Mouse (Mus musculus) neutrophil, adult 5-6 weeks (primary cell): Measurements from ENCODE around the gene Serpina1c. TPM values are rescaled to one million over a fixed set of nuclear protein-coding genes. Genes with fewer than 3 reads are reported as not detected.
"Not testable (repeated sequence)": the region's sequence is repeated elsewhere in the genome, so short reads cannot be mapped to it uniquely, and the experiment has no call there.

Experiments used
- ATAC-seq: fragments of 151-379, 151-347 bp; 2 replicates; pipeline ENCODE4 v1.8.0; 2017; ENCODE audit warnings: mild to moderate bottlenecking, moderate TSS enrichment; ENCODE audit not compliant: insufficient number of reproducible peaks, poor library complexity, low FRiP score, severe bottlenecking; ENCODE audit errors: extremely low read depth
- total RNA-seq: library from RNA; stranded (forward); fragments of 200-1000 nt; gene quantifications from 2 replicates; pipeline ENCODE4 v1.2.3, GENCODE M21; 2017

The Serpina1c gene
- not detected in 2 replicates for total RNA-seq

DNA sequence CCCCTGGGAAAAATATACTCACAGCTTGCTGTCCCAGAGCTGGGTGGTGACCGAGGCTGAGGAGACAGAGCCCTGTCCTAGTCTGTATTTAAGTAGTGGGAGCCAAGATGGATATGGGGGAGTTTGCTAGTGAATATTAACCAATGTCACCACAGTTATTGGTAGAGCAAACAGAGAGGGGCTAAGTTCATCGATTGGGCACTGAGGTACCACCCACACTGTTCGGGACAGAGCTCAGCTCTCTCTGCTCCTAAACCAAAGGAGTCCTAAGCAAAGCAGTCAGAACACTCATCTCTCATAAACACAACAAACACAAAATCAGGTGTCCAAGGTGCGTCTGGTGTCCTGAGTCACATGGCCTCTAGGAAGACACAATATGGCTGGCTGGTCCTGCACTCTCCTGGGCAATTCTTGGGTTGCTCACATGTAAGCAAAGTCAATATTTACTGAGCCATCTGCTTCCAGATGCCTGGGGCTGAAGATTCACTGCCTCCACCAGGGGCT, at the start of gene Serpina1c:
Gene Serpina1c, minus strand, starts transcription at position 51 of the 504 bp plus-strand sequence.
- ATAC-seq = not testable (repeated sequence)

DNA sequence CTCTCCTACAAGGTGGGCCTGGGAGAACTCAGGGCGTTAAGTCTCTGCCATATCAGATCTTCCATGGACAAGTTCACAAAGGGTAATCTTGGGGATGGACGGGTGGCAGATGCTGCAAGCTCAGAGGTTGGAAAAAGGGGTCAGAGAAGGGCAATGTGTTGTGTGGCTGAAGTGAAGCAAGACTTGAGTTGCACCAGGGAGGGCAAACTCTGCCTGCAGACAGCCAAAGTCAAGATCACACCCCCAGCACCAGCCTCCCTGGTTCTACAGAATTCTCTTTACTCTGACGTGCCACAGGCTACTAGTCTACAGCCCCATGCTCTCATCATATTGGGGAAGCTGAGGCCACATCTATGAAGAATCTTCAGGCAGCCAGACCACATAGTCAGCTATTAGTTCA, 48.3 kb upstream of the Serpina1c start:
- ATAC-seq = not testable (repeated sequence)

DNA sequence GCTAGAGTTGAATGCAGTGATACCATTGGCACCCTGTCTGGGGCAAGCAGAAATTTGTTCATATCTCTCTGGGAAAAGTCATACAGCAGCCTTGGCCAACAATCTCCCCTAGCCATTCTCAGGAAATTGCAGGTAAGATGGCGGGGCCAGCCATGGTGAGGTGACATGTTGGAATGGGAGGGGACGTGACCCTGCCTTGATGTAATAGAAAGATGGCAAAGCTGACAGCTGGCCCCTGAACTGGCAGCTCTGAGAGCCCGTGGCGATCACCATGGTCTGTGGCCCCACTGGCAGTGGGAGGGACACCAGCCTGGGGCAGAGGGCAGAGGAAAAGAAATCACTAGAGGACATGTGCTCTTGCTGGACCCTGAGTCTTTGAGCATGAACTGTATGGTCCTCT, 41.6 kb upstream of the Serpina1c start:
- ATAC-seq = no peak

DNA sequence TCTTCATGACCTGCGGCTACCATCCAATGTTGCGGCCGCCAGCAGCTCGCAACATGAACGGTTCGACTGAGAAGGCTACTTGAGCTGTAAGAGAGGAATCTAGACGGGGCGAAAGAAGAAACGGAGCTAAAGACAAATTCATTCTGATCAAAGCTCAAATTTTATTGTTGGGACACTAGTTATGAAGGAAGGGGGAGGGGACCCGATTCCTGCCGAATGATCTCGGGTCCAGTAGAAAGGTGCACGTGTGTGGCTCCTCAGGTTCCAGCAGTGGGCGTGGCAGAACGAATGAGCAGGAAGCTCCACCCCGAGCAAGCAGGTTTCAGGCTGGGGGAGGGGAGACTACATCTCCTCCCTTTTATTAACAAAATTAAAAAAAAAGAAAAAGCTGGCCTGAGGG, 4.5 kb upstream of the Serpina1c start:
- ATAC-seq = not testable (repeated sequence)

DNA sequence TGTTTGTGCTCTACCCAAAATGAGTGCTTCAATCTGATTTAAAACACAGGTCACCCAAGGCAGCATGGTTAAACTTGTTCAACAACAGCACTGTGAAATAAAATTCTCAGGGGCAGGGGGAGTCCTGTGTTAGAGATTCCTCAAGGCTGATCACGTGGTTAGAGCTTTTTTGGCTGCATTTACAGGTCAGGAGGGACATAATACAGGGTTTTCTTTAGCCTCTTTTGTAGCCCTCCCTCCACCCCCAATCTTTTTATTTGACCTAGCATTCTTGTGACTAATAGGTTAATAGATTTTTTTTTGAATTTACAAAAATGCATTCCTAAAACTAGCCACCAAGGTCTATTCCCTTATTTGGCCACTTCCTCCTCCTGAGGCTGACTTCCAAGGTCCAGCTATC, 3.1 kb upstream of the Serpina1c start:
- not testable (repeated sequence) for ATAC-seq

DNA sequence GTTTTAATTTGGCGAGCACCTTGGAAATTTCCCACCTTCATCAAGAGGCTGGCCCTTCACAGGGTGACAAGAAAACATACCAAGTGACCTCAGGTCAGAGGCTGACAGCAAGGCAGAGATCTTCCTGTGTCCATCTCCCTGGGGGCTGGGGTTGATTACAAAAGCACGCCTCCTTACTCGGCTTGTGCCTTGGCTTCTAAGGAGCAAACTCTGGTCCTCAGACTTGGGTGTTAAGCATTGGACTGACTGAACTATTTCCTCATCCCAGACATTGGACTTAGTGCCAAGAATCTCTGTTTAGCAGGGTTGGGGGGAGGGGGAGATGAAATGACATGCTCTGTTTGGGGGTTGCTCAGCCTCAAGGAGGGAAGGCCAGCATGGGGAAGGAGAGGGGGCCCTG, 2.8 kb downstream of the Serpina1c start:
- not testable (repeated sequence) for ATAC-seq

DNA sequence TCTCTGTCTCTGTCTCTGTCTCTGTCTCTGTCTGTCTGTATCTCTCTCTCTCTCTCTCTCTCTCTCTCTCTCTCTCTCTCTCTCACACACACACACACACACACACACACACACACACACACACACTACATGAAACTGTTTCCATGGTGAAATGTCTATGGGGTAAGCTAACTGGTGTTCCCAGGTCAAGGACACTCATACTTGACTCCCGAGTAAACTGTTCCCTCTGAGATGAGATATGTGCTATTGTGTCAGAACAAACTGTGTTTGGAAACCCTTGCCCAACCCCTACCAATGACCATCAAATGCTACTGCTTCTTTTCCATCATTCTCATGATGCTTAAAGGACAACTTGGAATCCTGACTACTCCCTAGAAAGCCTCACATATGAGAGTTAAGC, 37.8 kb downstream of the Serpina1c start:
- ATAC-seq = not testable (repeated sequence)

DNA sequence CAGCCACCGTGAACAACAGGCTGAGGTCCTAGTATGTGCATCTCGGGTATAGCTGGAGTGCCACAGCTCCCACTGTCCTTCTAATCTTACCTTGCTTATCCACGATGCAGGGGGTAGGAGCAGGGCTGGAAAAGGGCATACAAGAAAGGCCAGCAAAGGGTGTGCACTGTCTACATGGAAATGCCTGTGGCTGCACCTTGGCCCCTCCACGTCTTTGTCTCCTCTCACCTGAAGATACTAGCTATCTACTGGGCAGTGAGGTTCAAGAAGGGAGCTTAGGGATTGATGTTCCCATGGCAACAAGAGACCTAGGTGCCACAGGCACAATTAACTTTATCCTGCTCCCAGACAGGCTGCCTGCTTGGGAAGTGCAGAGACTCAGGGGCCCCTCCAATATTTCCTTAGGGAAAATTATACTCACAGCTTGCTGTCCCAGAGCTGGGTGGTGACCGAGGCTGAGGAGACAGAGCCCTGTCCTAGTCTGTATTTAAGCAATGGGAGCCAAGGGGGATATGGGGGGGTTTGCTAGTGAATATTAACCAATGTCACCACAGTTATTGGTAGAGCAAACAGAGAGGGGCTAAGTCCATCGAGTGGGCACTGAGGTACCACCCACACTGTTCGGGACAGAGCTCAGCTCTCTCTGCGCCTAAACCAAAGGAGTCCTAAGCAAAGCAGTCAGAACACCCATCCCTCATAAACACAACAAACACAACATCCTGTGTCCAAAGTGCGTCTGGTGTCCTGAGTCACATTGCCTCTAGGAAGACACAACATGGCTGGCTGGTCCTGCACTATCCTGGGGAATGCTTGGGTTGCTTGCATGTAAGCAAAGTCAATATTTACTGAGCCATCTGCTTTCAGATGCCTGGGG, 41.3 kb downstream of the Serpina1c start, which contains the start of gene Serpina1a:
Gene Serpina1a, minus strand, starts transcription at position 462 of the 874 bp plus-strand sequence.
- not testable (repeated sequence) for ATAC-seq

DNA sequence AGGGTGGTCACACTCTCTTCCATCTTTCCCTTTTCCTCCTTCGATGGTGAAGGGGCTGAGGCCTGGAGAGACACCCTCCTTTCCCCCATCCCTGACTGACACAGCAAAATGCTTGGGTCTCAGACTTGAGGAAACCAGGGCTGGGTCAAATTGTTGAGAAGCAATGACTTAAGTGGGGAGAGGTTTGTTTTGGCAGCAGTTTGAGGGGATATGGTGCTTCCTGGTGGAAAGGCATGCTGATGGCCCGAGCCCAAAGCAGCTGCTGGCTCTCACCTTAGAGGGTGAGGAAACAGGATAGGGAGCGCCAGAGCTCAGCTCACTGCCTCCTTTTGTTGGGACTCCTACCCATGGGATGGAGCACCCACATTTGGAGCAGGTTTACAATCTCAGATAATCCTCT, 43.7 kb downstream of the Serpina1c start:
- ATAC-seq = no peak

DNA sequence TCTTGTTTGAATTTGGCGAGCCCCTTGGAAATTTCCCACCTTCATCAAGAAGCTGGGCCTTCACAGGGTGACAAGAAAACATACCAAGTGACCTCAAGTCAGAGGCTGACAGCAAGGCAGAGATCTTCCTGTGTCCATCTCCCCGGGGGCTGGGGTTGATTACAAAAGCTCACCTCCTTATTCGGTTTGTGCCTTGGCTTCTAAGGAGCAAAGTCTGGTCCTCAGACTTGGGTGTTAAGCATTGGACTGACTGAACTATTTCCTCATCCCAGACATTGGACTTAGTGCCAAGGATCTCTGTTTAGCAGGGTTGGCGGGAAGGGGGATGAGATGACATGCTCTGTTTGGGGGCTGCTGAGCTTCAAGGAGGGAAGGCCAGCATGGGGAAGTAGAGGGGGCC, 44.1 kb downstream of the Serpina1c start:
- ATAC-seq = not testable (repeated sequence)

DNA sequence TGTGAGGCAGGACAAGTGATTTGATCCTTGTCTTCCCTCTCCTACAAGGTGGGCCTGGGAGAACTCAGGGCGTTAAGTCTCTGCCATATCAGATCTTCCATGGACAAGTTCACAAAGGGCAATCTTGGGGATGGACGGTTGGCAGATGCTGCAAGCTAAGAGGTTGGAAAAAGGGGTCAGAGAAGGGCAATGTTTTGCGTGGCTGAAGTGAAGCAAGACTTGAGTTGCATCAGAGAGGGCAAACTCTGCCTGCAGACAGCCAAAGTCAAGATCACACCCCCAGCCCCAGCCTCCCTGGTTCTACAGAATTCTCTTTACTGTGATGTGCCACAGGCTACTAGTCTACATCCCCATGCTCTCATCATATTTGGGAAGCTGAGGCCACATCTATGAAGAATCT, 45.1 kb downstream of the Serpina1c start:
- ATAC-seq = not testable (repeated sequence)

DNA sequence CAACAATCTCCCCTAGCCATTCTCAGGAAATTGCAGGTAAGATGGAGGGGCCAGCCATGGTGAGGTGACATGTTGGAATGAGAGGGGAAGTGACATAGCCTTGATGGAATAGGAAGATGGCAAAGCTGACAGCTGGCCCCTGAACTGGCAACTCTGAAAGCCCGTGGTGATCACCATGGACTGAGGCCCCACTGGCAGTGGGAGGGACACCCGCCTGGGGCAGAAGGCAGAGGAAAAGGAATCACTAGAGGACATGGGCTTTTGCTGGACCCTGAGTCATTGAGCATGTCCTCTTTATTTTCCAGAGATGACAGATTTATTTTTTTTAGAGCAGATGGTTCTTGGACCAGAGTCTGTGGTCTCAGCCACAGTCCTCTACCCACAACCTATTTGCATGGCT, 51.7 kb downstream of the Serpina1c start:
- ATAC-seq = not testable (repeated sequence)

Other genes with a start within 250 kb of the Serpina1c start
- gene Serpina6, start 247.7 kb downstream of the Serpina1c start, total RNA-seq = not detected in 2 replicates
- not detected in 2 replicates for gene Serpina16, start 228.7 kb downstream of the Serpina1c start, total RNA-seq
- gene Serpina1f, start 209.4 kb downstream of the Serpina1c start, total RNA-seq = not detected in 2 replicates
- not detected in 2 replicates for gene Serpina1d, start 131.3 kb downstream of the Serpina1c start, total RNA-seq
- gene Serpina1b, start 74.5 kb downstream of the Serpina1c start, total RNA-seq = not detected in 2 replicates
- gene Serpina1a, start 41.3 kb downstream of the Serpina1c start, total RNA-seq = not detected in 2 replicates
- gene Serpina1e, start 54.1 kb upstream of the Serpina1c start, total RNA-seq = not detected in 2 replicates
- gene Serpina11, start 85.1 kb upstream of the Serpina1c start, total RNA-seq = 0.23 TPM in 1 of 2 replicates, not detected in the other
- not detected in 2 replicates for gene Serpina9, start 108.9 kb upstream of the Serpina1c start, total RNA-seq
- gene Serpina12, start 139.6 kb upstream of the Serpina1c start, total RNA-seq = not detected in 2 replicates
- not detected in 2 replicates for gene Serpina5, start 196.2 kb upstream of the Serpina1c start, total RNA-seq
- gene Serpina3a, start 207.8 kb upstream of the Serpina1c start, total RNA-seq = not detected in 2 replicates
- not detected in 2 replicates for gene Serpina3b, start 223.1 kb upstream of the Serpina1c start, total RNA-seq
- gene Serpina3c, start 249.0 kb upstream of the Serpina1c start, total RNA-seq = not detected in 2 replicates